Mouse (Mus musculus): ENCODE results near the gene Cenpo. TPM values are rescaled to one million over a fixed set of nuclear protein-coding genes. Genes with fewer than 3 reads are reported as not detected.
A peak's percentile ranks its signal among the peaks of the same experiment; 100 is the strongest.

Gene Cenpo
- polyA plus RNA-seq, 1 experiment from 2014 or later, result 9.0 TPM

DNA sequence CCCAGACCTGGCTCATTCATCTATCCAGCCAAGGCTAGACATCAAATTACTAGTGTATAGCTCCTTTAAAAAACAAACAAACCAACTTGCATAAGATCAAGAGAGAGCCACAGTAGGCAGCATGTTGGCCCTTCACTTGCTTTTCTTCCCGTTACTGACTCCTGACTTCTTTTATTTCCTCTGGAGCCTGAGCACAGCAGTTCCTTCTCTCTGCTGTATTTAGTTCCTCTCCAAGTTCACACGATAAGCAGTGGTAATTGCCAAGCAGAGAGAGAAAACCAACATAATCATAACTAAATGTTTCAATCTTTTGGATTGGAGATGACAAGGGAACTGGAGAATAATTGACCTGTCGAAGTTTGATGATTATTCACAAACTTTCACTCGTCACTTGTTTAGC lies 1.3 kb downstream of the Cenpo start:
- peak overlapping the region; percentile 75 for H3K4me2 ChIP-seq
- H3K27ac ChIP-seq, result no peak overlapping the region
- peak overlapping the region; percentile 8; the same call in 1 of the 2 replicates for H3K9ac ChIP-seq
- no peak for ATAC-seq (ENCODE audit: low FRiP score)
- H3K36me3 ChIP-seq, result peaks cover 23% of the 10 kb centered on the region
- WGBS, result 65% methylated on average over 4 of the region's 4 CpGs
- H3K27me3 ChIP-seq, result no peaks in the 10 kb centered on the region
- no peaks in the 10 kb centered on the region for H3K9me3 ChIP-seq
- H3K4me1 ChIP-seq (replicated peaks), result peaks cover 20% of the 10 kb centered on the region
- H3K4me3 ChIP-seq, result peak overlapping the region; percentile 65; the same call in 1 of the 2 replicates

DNA sequence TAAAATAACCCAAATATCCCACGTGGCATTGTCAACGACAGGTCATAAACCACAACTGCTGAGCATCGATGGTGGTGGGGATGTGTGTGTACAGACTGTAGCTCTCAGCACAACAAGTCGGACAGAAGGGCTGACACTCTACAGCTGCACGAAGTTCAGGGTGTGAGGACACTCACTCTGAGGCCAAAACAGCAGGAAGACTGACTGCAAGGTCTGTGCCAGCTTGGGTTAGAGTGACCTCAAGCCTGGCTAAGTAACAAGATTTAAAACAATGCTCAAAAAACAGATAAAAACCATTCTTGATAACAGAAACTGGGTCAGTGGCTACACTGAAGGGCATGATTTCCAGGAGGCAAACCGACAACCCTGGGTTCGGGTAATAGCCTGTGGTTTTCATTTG lies 3.9 kb downstream of the Cenpo start:
- H3K36me3 ChIP-seq, result peaks cover 42% of the 10 kb centered on the region
- 98% methylated on average over 7 of the region's 7 CpGs for WGBS
- no peak overlapping the region for H3K4me2 ChIP-seq
- no peak overlapping the region for H3K27ac ChIP-seq
- no peaks in the 10 kb centered on the region for H3K27me3 ChIP-seq
- no peak for ATAC-seq (ENCODE audit: low FRiP score)
- H3K4me1 ChIP-seq (replicated peaks), result peaks cover 20% of the 10 kb centered on the region
- no peak overlapping the region for H3K9ac ChIP-seq
- H3K4me3 ChIP-seq, result no peak overlapping the region
- H3K9me3 ChIP-seq, result no peaks in the 10 kb centered on the region

DNA sequence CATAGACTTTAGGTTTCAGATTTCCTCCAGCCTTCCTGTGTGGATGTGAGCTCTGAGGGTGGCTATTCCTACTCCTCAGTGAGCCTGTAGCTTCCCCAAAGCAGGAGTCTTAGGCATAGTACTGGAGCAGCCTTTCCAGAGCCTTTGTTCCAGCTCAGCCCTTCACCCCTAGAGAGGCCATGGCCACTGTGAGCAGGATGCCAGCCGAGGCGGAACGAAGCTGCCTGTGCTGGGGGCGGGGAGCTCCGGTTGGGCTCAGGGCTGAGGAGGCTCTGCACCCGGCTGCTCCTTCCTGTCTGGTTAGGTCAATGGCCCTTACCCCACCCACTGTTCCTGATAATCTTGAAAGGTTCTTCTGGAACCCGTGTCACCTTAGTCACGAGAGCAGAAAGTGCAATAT lies 21.2 kb downstream of the Cenpo start:
- Histone ChIP-seq H3K4me2 (no peak overlapping the region), H3K9me3 (no peaks in the 10 kb centered on the region), H3K27me3 (no peaks in the 10 kb centered on the region), H3K36me3 (peaks cover 82% of the 10 kb centered on the region), H3K4me1 (replicated peaks) (no peaks in the 10 kb centered on the region), H3K27ac (no peak overlapping the region), H3K4me3 (no peak overlapping the region), H3K9ac (no peak overlapping the region)
- 64% methylated on average over 8 of the region's 8 CpGs for WGBS
- ATAC-seq (ENCODE audit: low FRiP score), result no peak

DNA sequence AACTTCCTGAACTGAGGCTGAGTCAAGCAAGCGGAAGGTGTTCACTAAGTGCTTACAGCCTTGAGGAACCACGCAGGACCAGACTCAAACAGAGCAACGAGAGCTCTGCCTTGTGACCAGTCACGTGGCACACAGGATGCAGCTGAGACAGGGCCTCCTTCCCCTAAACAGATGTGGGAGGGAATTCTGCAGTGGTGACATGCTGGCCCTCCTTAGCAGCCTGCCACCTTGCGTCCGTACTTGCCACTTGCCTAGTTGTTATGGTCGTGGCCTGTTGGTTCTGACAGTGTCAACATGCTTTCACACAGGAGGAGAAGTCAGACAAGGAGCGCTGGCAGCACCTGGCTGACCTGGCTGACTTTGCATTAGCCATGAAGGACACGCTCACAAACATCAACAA lies 22.9 kb downstream of the Cenpo start:
- 90% methylated on average over 9 of the region's 9 CpGs for WGBS
- H3K4me3 ChIP-seq, result no peak overlapping the region
- H3K4me2 ChIP-seq, result no peak overlapping the region
- no peak for ATAC-seq (ENCODE audit: low FRiP score)
- H3K9me3 ChIP-seq, result no peaks in the 10 kb centered on the region
- no peaks in the 10 kb centered on the region for H3K27me3 ChIP-seq
- no peaks in the 10 kb centered on the region for H3K4me1 ChIP-seq (replicated peaks)
- peaks cover 79% of the 10 kb centered on the region for H3K36me3 ChIP-seq
- no peak overlapping the region for H3K9ac ChIP-seq
- H3K27ac ChIP-seq, result no peak overlapping the region

DNA sequence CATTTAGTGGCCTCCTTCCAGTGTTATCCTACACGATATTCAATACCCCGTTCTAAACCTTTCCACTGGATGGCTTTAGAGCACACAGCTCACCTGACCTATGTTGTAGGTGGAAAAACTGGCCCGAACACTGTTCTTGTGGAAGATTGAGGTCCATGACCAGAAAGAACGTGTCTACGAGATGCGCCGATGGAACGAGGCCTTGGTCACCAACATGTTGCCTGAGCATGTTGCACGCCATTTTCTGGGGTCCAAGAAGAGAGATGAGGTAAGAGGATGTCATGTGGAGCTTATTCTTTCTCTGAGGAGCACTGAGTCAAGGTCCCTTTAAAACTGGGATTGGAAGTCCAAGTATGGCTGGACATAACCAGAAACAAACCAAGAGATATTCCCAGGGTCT lies 24.9 kb downstream of the Cenpo start:
- Histone ChIP-seq H3K4me3 (no peak overlapping the region), H3K27me3 (no peaks in the 10 kb centered on the region), H3K27ac (no peak overlapping the region), H3K9me3 (no peaks in the 10 kb centered on the region), H3K36me3 (peaks cover 76% of the 10 kb centered on the region), H3K4me1 (replicated peaks) (no peaks in the 10 kb centered on the region), H3K4me2 (no peak overlapping the region), H3K9ac (no peak overlapping the region)
- WGBS, result 96% methylated on average over 9 of the region's 9 CpGs
- no peak for ATAC-seq (ENCODE audit: low FRiP score)

DNA sequence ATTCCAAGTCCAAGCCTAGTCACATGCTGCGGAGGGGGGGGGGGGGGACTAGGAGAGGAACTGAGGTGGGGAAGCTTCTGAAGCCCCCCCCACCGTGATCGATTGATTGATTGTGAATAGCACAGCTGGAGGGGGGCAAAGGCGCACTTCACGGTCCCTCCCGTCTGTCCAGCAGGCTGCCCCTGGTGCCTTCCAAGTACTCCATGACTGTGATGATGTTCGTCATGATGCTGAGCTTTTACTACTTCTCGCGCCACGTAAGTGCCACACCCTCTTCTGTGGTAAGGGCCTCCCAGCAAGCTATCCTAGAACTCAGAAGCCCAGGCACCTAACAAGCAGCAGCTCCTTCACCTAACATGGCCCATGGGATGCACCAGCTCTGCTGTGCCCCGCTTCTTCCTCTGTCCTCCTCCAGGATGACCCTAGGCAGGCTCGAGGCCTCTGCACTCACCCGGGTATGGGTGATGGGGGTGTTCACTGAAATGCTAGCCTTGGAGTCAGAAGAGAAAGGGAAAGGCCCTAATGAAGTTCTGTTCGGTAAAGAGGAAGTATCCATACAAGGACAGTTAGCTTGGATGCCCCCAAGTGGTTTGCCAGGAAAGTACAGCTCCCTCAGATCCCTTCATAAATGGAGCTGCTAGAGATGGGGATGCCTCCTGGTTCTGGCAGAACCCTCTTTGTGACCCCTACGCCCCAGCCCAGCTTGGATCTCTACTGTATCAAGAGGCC lies 25.5 kb downstream of the Cenpo start:
- no peak overlapping the region for H3K4me3 ChIP-seq
- H3K4me1 ChIP-seq (replicated peaks), result no peaks in the 10 kb centered on the region
- 76% methylated on average over 15 of the region's 15 CpGs for WGBS
- H3K4me2 ChIP-seq, result no peak overlapping the region
- no peak overlapping the region for H3K9ac ChIP-seq
- no peaks in the 10 kb centered on the region for H3K27me3 ChIP-seq
- H3K9me3 ChIP-seq, result no peaks in the 10 kb centered on the region
- no peak for ATAC-seq (ENCODE audit: low FRiP score)
- H3K27ac ChIP-seq, result no peak overlapping the region
- peaks cover 70% of the 10 kb centered on the region for H3K36me3 ChIP-seq

DNA sequence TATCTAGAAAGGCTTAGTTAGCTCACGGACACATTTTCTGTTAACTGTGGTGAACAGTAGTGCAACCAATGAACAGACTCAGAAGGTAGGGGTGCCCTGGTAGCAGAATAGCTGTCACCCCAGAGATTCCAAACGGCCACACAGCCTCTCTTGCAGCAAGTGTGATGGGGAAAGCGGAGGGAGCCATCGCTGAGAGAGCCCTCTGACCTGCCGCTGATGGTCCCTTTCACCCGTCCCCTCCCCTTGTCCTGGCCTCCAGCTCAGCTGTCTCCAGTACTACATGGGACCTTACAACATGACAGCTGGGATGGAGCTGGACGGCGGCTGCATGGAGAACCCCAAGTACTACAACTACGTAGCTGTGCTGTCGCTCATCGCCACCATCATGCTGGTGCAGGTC lies 28.0 kb downstream of the Cenpo start:
- Histone ChIP-seq H3K4me1 (replicated peaks) (peaks cover 1% of the 10 kb centered on the region; the same call in 1 of the 2 replicates), H3K4me3 (no peak overlapping the region), H3K9ac (no peak overlapping the region), H3K9me3 (no peaks in the 10 kb centered on the region), H3K4me2 (no peak overlapping the region), H3K36me3 (peaks cover 58% of the 10 kb centered on the region), H3K27me3 (no peaks in the 10 kb centered on the region), H3K27ac (no peak overlapping the region)
- 94% methylated on average over 11 of the region's 11 CpGs for WGBS
- ATAC-seq (ENCODE audit: low FRiP score), result no peak

DNA sequence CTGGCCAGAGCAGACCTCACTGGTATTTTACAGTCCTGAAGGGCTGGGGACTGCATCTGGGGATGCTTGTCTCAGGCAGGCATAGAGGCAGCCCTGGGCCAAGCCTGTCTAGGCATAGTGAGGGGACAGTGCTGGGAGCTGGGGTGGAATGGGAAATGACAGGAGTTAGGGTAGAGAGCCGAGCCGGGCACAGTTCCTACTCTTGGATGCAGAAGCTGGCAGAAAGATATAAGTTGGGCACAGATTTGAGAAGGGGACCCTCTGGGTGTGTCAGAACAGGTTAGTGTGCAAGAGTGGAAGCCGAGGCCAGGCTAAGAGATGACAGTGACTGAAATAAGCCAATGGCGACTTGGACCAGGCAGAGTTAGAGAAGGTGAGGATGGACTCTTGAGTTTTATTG lies 31.9 kb downstream of the Cenpo start:
- Histone ChIP-seq H3K9me3 (no peaks in the 10 kb centered on the region), H3K9ac (no peak overlapping the region), H3K4me3 (no peak overlapping the region), H3K27ac (no peak overlapping the region), H3K36me3 (peaks cover 59% of the 10 kb centered on the region), H3K27me3 (no peaks in the 10 kb centered on the region), H3K4me2 (no peak overlapping the region), H3K4me1 (replicated peaks) (peaks cover 6% of the 10 kb centered on the region)
- 93% methylated on average over 4 of the region's 4 CpGs for WGBS
- no peak for ATAC-seq (ENCODE audit: low FRiP score)

DNA sequence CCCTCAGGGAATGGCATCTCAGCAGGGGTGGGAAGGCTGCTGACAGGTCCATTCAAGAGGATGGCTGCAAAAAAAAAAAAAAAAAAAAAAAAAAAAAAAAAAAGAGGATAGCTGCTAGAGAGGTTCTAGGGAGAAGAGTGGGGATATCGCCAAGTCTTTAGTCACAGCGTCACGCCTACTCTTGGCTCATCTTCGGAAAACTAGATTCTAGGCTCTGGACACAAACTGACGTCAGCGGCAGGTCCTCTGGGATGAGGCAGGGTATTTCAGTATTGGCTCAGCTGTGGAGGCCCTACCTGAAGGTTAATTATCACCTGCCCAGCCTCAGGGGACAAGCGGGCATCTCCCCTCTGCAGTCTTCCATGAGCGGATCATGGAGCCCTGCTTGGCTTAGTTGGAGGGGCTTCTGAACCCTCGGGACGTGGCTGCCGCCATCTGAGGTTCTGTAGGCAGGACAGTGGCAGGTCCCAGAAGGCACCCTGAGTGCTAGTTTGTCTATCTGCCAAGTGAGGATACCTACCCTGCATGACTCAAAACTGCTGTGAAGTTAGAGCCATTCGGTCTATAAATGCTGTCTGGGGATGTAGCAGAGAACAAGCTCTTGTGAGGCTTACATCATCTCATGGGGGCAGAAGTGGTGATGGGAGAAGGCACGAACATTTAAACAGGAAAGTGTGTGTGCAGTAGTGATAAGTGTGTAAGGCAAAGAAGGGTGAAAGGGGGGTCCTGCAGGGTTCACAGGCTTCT lies 32.5 kb downstream of the Cenpo start:
- WGBS, result 81% methylated on average over 13 of the region's 13 CpGs
- H3K9ac ChIP-seq, result no peak overlapping the region
- H3K27me3 ChIP-seq, result no peaks in the 10 kb centered on the region
- no peak for ATAC-seq (ENCODE audit: low FRiP score)
- H3K36me3 ChIP-seq, result peaks cover 54% of the 10 kb centered on the region
- no peak overlapping the region for H3K4me2 ChIP-seq
- H3K4me3 ChIP-seq, result no peak overlapping the region
- no peaks in the 10 kb centered on the region for H3K9me3 ChIP-seq
- H3K4me1 ChIP-seq (replicated peaks), result peaks cover 6% of the 10 kb centered on the region
- no peak overlapping the region for H3K27ac ChIP-seq

DNA sequence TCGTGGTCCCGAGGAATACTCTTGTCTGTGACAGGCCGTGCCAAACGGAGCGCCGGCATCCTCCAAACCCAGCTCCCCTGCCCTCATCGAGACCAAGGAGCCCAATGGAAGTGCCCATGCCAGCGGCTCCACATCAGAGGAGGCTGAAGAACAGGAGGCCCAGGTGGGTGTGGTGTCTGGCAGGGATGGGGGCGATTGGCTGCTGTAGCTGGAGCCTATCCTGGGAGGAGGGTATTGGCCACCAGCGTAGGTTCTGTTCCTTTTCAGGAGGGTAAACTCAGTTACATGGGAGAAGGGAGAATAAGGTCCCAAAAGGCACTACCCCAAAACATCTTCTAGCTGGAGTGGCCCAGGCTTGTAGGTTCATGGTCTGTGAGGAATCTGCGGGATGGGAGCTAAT lies 34.8 kb downstream of the Cenpo start:
- no peak overlapping the region for H3K4me3 ChIP-seq
- no peaks in the 10 kb centered on the region for H3K9me3 ChIP-seq
- no peak overlapping the region for H3K27ac ChIP-seq
- H3K9ac ChIP-seq, result no peak overlapping the region
- H3K27me3 ChIP-seq, result no peaks in the 10 kb centered on the region
- ATAC-seq (ENCODE audit: low FRiP score), result no peak
- no peak overlapping the region for H3K4me2 ChIP-seq
- WGBS, result 95% methylated on average over 11 of the region's 11 CpGs
- peaks cover 6% of the 10 kb centered on the region for H3K4me1 ChIP-seq (replicated peaks)
- peaks cover 37% of the 10 kb centered on the region for H3K36me3 ChIP-seq

DNA sequence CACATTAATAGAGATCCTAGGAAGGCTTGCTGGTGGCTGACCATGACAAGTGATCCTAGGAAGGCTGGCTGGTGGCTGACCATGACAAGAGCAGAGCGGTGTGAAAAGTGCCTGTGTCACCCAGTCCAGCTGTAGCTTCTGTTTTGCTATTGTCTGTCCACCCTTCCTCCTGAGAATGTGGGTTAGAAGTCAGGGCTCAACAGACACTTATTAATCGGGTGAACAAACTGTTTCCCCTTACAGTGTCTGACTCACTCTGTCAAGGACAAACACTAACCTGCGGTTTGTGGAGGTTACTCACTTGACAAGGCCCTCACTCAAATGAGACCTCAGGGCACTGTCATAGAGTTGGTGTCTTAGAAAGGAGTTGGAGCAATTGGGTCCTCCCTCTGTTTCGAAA lies 35.4 kb downstream of the Cenpo start:
- Histone ChIP-seq H3K9me3 (no peaks in the 10 kb centered on the region), H3K4me2 (no peak overlapping the region), H3K9ac (no peak overlapping the region), H3K27ac (no peak overlapping the region), H3K4me3 (no peak overlapping the region), H3K36me3 (peaks cover 40% of the 10 kb centered on the region), H3K27me3 (no peaks in the 10 kb centered on the region), H3K4me1 (replicated peaks) (peaks cover 8% of the 10 kb centered on the region)
- no peak for ATAC-seq (ENCODE audit: low FRiP score)
- 96% methylated on average over 4 of the region's 4 CpGs for WGBS

DNA sequence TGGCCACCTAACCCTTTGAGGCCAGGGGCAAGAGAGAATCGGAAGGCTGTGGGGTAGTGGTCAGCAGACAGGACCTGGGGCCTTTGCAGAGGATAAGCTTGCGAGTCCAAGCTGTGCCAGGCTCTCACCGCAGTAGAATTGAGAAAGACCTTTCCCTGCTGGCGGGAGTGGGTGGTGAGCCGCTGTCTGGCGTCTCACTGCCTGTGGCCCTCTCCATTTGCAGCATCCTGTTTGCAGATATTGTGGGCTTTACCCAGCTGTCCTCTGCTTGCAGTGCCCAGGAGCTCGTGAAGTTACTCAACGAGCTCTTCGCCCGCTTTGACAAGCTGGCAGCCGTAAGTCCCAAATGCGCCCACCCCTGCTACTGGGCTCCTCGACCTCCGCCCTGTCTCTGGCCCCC lies 39.5 kb downstream of the Cenpo start:
- 91% methylated on average over 14 of the region's 14 CpGs for WGBS
- Histone ChIP-seq H3K9ac (no peak overlapping the region), H3K4me2 (no peak overlapping the region), H3K9me3 (no peaks in the 10 kb centered on the region), H3K27me3 (0 out of 2 replicates have a peak, but pooled peaks cover 2% of the 10 kb centered on the region), H3K4me1 (replicated peaks) (peaks cover 21% of the 10 kb centered on the region), H3K27ac (no peak overlapping the region), H3K4me3 (no peak overlapping the region), H3K36me3 (peaks cover 24% of the 10 kb centered on the region)
- no peak for ATAC-seq (ENCODE audit: low FRiP score)
